Mouse (Mus musculus): Measurements from ENCODE around the gene Lamtor5. TPM values are rescaled to one million over a fixed set of nuclear protein-coding genes. Genes with fewer than 3 reads are reported as not detected.

Gene Lamtor5
- polyA plus RNA-seq (2014; fragmentation: Illumina TruSeq; extraction: RNeasy Lipid Tissue Mini Kit (QIAGEN cat#74804); ENCODE audit: low read depth, low replicate concordance), result 98.9 TPM

DNA sequence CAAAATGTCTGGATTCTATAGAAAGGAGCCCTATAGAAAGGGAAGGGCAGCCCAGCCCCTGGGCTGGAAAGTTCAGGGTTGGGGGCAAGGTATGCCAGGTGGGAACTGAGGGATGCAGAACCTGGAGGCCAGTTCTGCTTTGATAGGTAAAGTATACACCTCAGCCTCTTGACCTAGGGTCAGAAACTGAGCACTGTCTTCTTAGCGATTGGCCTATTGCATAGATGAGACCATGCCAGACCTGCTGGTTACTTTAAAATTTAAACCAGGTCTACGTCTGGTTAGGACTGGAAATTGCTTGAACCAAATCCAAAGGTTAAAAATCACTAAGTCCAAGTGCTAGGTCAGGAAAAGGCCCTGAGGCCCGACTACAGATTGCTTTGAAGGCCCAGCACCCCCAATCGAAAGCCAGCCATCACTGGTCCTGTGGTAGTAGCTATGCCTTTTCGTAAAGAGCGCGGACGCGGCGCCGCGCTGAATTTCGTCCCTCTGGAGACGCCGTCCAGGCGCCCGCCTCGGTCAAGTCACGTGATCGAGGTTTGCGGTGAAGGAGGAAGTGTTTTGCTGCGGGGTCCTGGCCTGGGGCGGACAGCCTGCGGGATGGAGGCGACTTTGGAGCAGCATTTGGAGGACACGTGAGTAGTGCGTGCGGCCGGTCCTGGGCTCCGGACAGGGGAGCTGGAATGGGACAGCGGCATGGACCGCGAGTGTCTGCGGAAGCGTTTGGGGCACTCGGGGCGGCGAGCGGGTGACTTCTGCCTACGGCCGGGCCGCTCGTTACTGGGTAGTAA lies at the start of gene Lamtor5:
Gene Lamtor5, plus strand, starts transcription at position 380 of the 791 bp plus-strand sequence.

DNA sequence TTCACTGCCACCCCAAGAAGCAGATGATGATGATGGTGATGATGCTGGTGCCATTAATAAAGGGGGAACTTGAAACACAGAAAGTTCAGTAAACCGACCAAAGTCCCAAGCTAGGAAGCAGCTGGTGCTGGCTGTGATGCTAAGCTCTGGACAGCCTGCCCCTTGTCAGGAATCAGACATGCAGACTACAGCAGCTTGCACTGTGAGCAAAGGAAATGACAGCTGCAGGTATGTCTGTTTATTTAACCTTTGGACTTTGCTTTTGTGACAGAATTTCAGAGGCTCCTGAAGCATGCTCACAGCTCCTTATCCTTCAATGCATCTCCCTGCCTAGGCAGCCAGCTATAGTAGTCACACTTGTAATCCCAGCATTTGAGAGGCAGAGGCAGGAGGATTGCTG lies 48.1 kb upstream of the Lamtor5 start, which contains the start of gene A630076J17Rik:
Gene A630076J17Rik, plus strand, starts transcription at position 88 of the 400 bp plus-strand sequence.

DNA sequence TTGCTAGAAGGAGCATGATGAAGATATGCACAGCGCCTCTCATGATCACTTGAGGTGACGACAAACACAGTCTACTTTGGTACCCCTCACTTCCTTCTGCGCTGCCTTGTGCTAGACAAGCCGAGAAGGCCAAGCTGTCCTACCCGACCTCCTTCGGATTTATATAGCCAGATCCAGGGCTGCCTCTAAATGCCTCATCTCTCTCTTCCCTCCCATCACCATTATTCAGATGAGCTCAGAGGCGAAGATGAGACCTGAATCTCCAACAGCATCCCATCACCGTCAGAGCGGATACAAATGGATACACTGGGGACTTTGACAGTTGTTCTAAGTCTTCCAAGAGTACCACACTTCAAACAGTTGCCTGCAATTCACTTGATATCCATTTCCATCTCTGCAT lies 39.1 kb upstream of the Lamtor5 start, which contains the start of gene Prok1:
Gene Prok1, minus strand, starts transcription at position 101 of the 400 bp plus-strand sequence.

DNA sequence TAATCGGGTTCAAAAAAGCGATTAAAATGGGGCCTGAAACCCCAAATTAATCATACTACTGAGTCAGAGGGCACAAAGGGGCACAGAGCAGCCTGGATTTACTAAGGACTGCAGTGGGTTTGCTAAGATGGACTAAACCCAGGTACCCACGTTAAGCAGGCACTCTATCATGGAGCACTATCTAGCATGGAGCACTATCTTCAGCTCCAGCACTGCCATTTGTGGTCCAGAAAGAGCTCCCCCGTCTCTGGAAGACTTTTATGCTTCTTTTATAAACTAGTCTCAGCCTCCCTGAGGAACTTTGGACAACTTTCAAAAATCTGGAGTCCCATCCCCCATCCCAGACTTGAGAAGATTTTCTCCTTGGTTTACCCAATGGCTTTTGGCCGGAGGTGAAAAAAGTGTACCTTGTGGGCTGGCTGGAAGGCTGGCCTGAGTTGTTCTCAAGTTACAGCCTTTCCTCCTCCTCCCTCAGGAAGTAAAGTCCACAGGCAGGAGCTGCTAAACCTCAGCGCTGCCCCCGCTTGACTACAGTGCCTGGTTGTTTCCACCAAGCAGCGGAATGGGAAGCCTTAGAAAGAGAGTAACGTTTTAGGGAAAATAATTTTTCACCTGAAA lies 12.2 kb downstream of the Lamtor5 start, which contains the start of gene Slc16a4:
Gene Slc16a4, plus strand, starts transcription at position 467 of the 618 bp plus-strand sequence.

Other genes with a start within 250 kb of the Lamtor5 start
- gene Kcna3, start 242.7 kb upstream of the Lamtor5 start, polyA plus RNA-seq (2014; fragmentation: Illumina TruSeq; extraction: RNeasy Lipid Tissue Mini Kit (QIAGEN cat#74804); ENCODE audit: low read depth, low replicate concordance), result not detected
- gene Kcna2, start 177.7 kb upstream of the Lamtor5 start, polyA plus RNA-seq (2014; fragmentation: Illumina TruSeq; extraction: RNeasy Lipid Tissue Mini Kit (QIAGEN cat#74804); ENCODE audit: low read depth, low replicate concordance), result 0.08 TPM
- not detected for gene Kcna10, start 95.8 kb upstream of the Lamtor5 start, polyA plus RNA-seq (2014; fragmentation: Illumina TruSeq; extraction: RNeasy Lipid Tissue Mini Kit (QIAGEN cat#74804); ENCODE audit: low read depth, low replicate concordance)
- gene Cym, start 57.1 kb upstream of the Lamtor5 start, polyA plus RNA-seq (2014; fragmentation: Illumina TruSeq; extraction: RNeasy Lipid Tissue Mini Kit (QIAGEN cat#74804); ENCODE audit: low read depth, low replicate concordance), result not detected
- not detected for gene A630076J17Rik, start 48.2 kb upstream of the Lamtor5 start, polyA plus RNA-seq (2014; fragmentation: Illumina TruSeq; extraction: RNeasy Lipid Tissue Mini Kit (QIAGEN cat#74804); ENCODE audit: low read depth, low replicate concordance)
- gene Prok1, start 39.2 kb upstream of the Lamtor5 start, polyA plus RNA-seq (2014; fragmentation: Illumina TruSeq; extraction: RNeasy Lipid Tissue Mini Kit (QIAGEN cat#74804); ENCODE audit: low read depth, low replicate concordance), result not detected
- gene Slc16a4, start 12.4 kb downstream of the Lamtor5 start, polyA plus RNA-seq (2014; fragmentation: Illumina TruSeq; extraction: RNeasy Lipid Tissue Mini Kit (QIAGEN cat#74804); ENCODE audit: low read depth, low replicate concordance), result 5.9 TPM
- gene Rbm15, start 54.8 kb downstream of the Lamtor5 start, polyA plus RNA-seq (2014; fragmentation: Illumina TruSeq; extraction: RNeasy Lipid Tissue Mini Kit (QIAGEN cat#74804); ENCODE audit: low read depth, low replicate concordance), result 9.2 TPM
- not detected for gene Kcnc4, start 180.7 kb downstream of the Lamtor5 start, polyA plus RNA-seq (2014; fragmentation: Illumina TruSeq; extraction: RNeasy Lipid Tissue Mini Kit (QIAGEN cat#74804); ENCODE audit: low read depth, low replicate concordance)
- 0.41 TPM for gene Slc6a17, start 239.2 kb downstream of the Lamtor5 start, polyA plus RNA-seq (2014; fragmentation: Illumina TruSeq; extraction: RNeasy Lipid Tissue Mini Kit (QIAGEN cat#74804); ENCODE audit: low read depth, low replicate concordance)